In genomic region chr4:135269656-135270341, GRCm38 (mm10) we compare ENCODE assay signal across 8 mouse cellular contexts. TPM values are rescaled to one million over a fixed set of nuclear protein-coding genes. Genes with fewer than 3 reads are reported as not detected.
DNase-seq lines count a peak whose midpoint lies in the region; ATAC-seq and TF ChIP-seq lines count a peak whose summit lies in the region.

No protein-coding gene starts in this region.

- peak overlapping the region; percentile 97 for H3K9ac ChIP-seq in heart, embryonic 14.5 days (ENCODE audit: low read length)
- peak overlapping the region; percentile 97 for H3K9ac ChIP-seq in liver, embryonic 16.5 days (ENCODE audit: low read depth, low read length)

- no peak for ATAC-seq in heart, embryonic 14.5 days (ENCODE audit: insufficient number of reproducible peaks, insufficient read depth, low FRiP score, low read depth)
- no peak for ATAC-seq in liver, embryonic 16.5 days (ENCODE audit: low read depth)

- TF ChIP-seq CTCF in thymus, adult 2 months (IDR thresholded peaks at IDR 0.05; ENCODE audit: borderline replicate concordance, control insufficient read depth, extremely low read depth, insufficient read depth, low read length, poor library complexity), result no peak

- peak overlapping the region; percentile 83 for H3K4me2 ChIP-seq in heart, embryonic 14.5 days (ENCODE audit: low read length)
- peak overlapping the region; percentile 84 for H3K4me2 ChIP-seq in liver, embryonic 16.5 days (ENCODE audit: low read depth, low read length)

- H3K36me3 ChIP-seq in thymus, adult 2 months (ENCODE audit: control insufficient read depth, insufficient read depth, low read length), result no peaks in the 10 kb centered on the region
- peaks cover 17% of the 10 kb centered on the region for H3K36me3 ChIP-seq in heart, embryonic 14.5 days (ENCODE audit: control insufficient read depth, insufficient read depth, low read length)
- no peaks in the 10 kb centered on the region; the same call in none of the 2 replicates for H3K36me3 ChIP-seq in liver, embryonic 16.5 days (ENCODE audit: control insufficient read depth, insufficient read depth)

- H3K4me3 ChIP-seq in thymus, adult 2 months (ENCODE audit: control insufficient read depth, insufficient read depth, low read length), result no peak overlapping the region
- H3K4me3 ChIP-seq in heart, embryonic 14.5 days (ENCODE audit: control insufficient read depth in 1 of 2, insufficient read depth in 1 of 2, low read depth in 1 of 2, low read length in 2 of 2), result peak overlapping the region; percentile 72 to 95
- peak overlapping the region; percentile 96 for H3K4me3 ChIP-seq in liver, embryonic 16.5 days (ENCODE audit: low read depth, low read length)

- WGBS in thymus, adult 2 months, result 16% methylated on average over 7 of the region's 7 CpGs
- 27% methylated on average over 7 of the region's 7 CpGs for WGBS in heart, embryonic 14.5 days
- 64% methylated on average over 7 of the region's 7 CpGs for WGBS in liver, embryonic 16.5 days (ENCODE audit: insufficient replicate concordance)

- H3K4me1 ChIP-seq in thymus, adult 2 months (replicated peaks; ENCODE audit: control insufficient read depth, insufficient read depth, low read length), result peaks cover 24% of the 10 kb centered on the region
- peaks cover 22 to 63% of the 10 kb centered on the region in 2 experiments for H3K4me1 ChIP-seq in heart, embryonic 14.5 days (ENCODE audit: control insufficient read depth in 2 of 2, insufficient read depth in 2 of 2, low read length in 2 of 2)
- peaks cover 53% of the 10 kb centered on the region for H3K4me1 ChIP-seq in liver, embryonic 16.5 days (ENCODE audit: control insufficient read depth, low read depth, low read length)

- H3K9me3 ChIP-seq in heart, embryonic 14.5 days (ENCODE audit: control insufficient read depth, low read length), result no peaks in the 10 kb centered on the region
- no peaks in the 10 kb centered on the region for H3K9me3 ChIP-seq in liver, embryonic 16.5 days (replicated peaks; ENCODE audit: control insufficient read depth, low read length)

- TF ChIP-seq POLR2A in thymus, adult 2 months (IDR thresholded peaks at IDR 0.05; ENCODE audit: control insufficient read depth, extremely low read depth, insufficient read depth, low read length, poor library complexity), result no peak

- H3K27ac ChIP-seq in thymus, adult 2 months (ENCODE audit: control insufficient read depth, insufficient read depth, low read length), result peak overlapping the region; percentile 82
- peak overlapping the region; percentile 61 to 99 for H3K27ac ChIP-seq in heart, embryonic 14.5 days (replicated peaks in 1 of 2; ENCODE audit: control insufficient read depth in 1 of 2, insufficient read depth in 1 of 2, low read depth in 2 of 2, low read length in 2 of 2)
- peak overlapping the region; percentile 94 for H3K27ac ChIP-seq in liver, embryonic 16.5 days (ENCODE audit: low read length)

- DNase-seq in thymus, adult 2 months, result no peak
- DNase-seq in thymus, adult 18-20 months, result no peak
- DNase-seq in thymus, postnatal 25 days, result peak; percentile 18
- DNase-seq in left cerebral cortex, adult 8-10 months (ENCODE audit: low spot score in 2 of 2), result no peak
- no peak for DNase-seq in cerebellum, postnatal 10 days
- DNase-seq in frontal cortex, postnatal 14 days (ENCODE audit: low spot score in 2 of 2), result no peak

- H3K27me3 ChIP-seq in thymus, adult 2 months (ENCODE audit: control insufficient read depth, insufficient read depth, low read length), result no peaks in the 10 kb centered on the region
- no peaks in the 10 kb centered on the region for H3K27me3 ChIP-seq in heart, embryonic 14.5 days (ENCODE audit: control insufficient read depth, insufficient read depth, low read length)
- H3K27me3 ChIP-seq in liver, embryonic 16.5 days (ENCODE audit: control insufficient read depth, insufficient read depth, low read depth, low read length), result no peaks in the 10 kb centered on the region

RNA-seq across cellular contexts. Expression of gene Clic4, which starts 2.8 kb away (rescaled TPM):
- 50.2 and 55.1 TPM in 2 replicates for polyA plus RNA-seq in thymus, adult 2 months (2012; rRNA removed)
- polyA plus RNA-seq in heart, embryonic 14.5 days (2014; fragmentation: Nextera tagmentation; extraction: Ambion mirVana), result 181 and 194 TPM in 2 replicates
- polyA plus RNA-seq in liver, embryonic 16.5 days (2015; fragmentation: Nextera tagmentation; extraction: Ambion mirVana), result 109 and 110 TPM in 2 replicates
- 10 to 100 TPM; 40.1 to 47.4 (median 42.7) TPM for total RNA-seq in left cerebral cortex, adult 8-10 months (2022)
